Mouse (Mus musculus): ENCODE data around the gene Rnf220. TPM values are rescaled to one million over a fixed set of nuclear protein-coding genes. Genes with fewer than 3 reads are reported as not detected.

Gene Rnf220
- polyA plus RNA-seq, 1 experiment from 2014 or later: 124 TPM

- H3K9me3 ChIP-seq: no peaks in the 10 kb centered on the region
- no peaks in the 10 kb centered on the region for H3K4me1 ChIP-seq (replicated peaks)
- H3K27ac ChIP-seq: no peak overlapping the region
- H3K36me3 ChIP-seq: no peaks in the 10 kb centered on the region
- H3K9ac ChIP-seq (replicated peaks): no peak overlapping the region
- H3K4me2 ChIP-seq (replicated peaks): no peak overlapping the region
- peaks cover 36% of the 10 kb centered on the region for H3K27me3 ChIP-seq
- no peak overlapping the region for H3K4me3 ChIP-seq (replicated peaks)
- ATAC-seq: no peak
- 65% methylated on average over 2 of the region's 2 CpGs for WGBS
These were observed 24.5 kb upstream of the Rnf220 start for GRCm38 (mm10) chr4:117521350-117521749.

GRCm38 (mm10) chr4:117518246-117518645 lies 21.4 kb upstream of the Rnf220 start:
- H3K27me3 ChIP-seq: peaks cover 15% of the 10 kb centered on the region; the same call in 1 of the 2 replicates
- no peak overlapping the region for H3K4me2 ChIP-seq (replicated peaks)
- H3K36me3 ChIP-seq: no peaks in the 10 kb centered on the region
- H3K9me3 ChIP-seq: no peaks in the 10 kb centered on the region
- H3K4me1 ChIP-seq (replicated peaks): no peaks in the 10 kb centered on the region
- H3K9ac ChIP-seq (replicated peaks): no peak overlapping the region
- no peak overlapping the region for H3K4me3 ChIP-seq (replicated peaks)
- no peak overlapping the region for H3K27ac ChIP-seq
- WGBS: 91% methylated on average over 4 of the region's 4 CpGs
- ATAC-seq: no peak

GRCm38 (mm10) chr4:117499043-117499442 lies 2.2 kb upstream of the Rnf220 start:
- no peak overlapping the region for H3K9ac ChIP-seq (replicated peaks)
- no peaks in the 10 kb centered on the region for H3K36me3 ChIP-seq
- H3K4me1 ChIP-seq (replicated peaks): peaks cover 29% of the 10 kb centered on the region
- H3K27me3 ChIP-seq: peaks cover 61% of the 10 kb centered on the region
- H3K27ac ChIP-seq: no peak overlapping the region
- H3K9me3 ChIP-seq: no peaks in the 10 kb centered on the region
- no peak for ATAC-seq
- 92% methylated on average over 8 of the region's 8 CpGs for WGBS
- H3K4me2 ChIP-seq (replicated peaks): no peak overlapping the region
- no peak overlapping the region for H3K4me3 ChIP-seq (replicated peaks)

- H3K36me3 ChIP-seq: no peaks in the 10 kb centered on the region
- peak overlapping the region; percentile 85 for H3K27ac ChIP-seq
- H3K4me2 ChIP-seq (replicated peaks): peak overlapping the region; percentile 79
- peaks cover 37% of the 10 kb centered on the region for H3K4me1 ChIP-seq (replicated peaks)
- H3K27me3 ChIP-seq: peaks cover 80% of the 10 kb centered on the region
- WGBS: under 1% methylated on average over 33 of the region's 33 CpGs
- peak overlapping the region; percentile 53 for H3K4me3 ChIP-seq (replicated peaks)
- H3K9me3 ChIP-seq: no peaks in the 10 kb centered on the region
- peak; percentile 9 for ATAC-seq
- H3K9ac ChIP-seq (replicated peaks): peak overlapping the region; percentile 74
These were observed 917 bp downstream of the Rnf220 start for GRCm38 (mm10) chr4:117495869-117496401.

GRCm38 (mm10) chr4:117494911-117495501 lies 1.8 kb downstream of the Rnf220 start:
- under 1% methylated on average over 44 of the region's 47 CpGs for WGBS
- H3K4me1 ChIP-seq (replicated peaks): peaks cover 37% of the 10 kb centered on the region
- H3K9me3 ChIP-seq: no peaks in the 10 kb centered on the region
- peak overlapping the region; percentile 79 for H3K4me2 ChIP-seq (replicated peaks)
- H3K27ac ChIP-seq: peak overlapping the region; percentile 87
- H3K27me3 ChIP-seq: peaks cover 80% of the 10 kb centered on the region
- H3K9ac ChIP-seq (replicated peaks): peak overlapping the region; percentile 80
- H3K4me3 ChIP-seq (replicated peaks): peak overlapping the region; percentile 53
- H3K36me3 ChIP-seq: no peaks in the 10 kb centered on the region
- ATAC-seq: peak; percentile 12; the same call in 1 of the 2 replicates

- Histone ChIP-seq H3K4me1 (replicated peaks) (peaks cover 37% of the 10 kb centered on the region), H3K27me3 (peaks cover 86% of the 10 kb centered on the region), H3K27ac (peak overlapping the region; percentile 87), H3K36me3 (no peaks in the 10 kb centered on the region), H3K4me3 (replicated peaks) (peak overlapping the region; percentile 53), H3K9ac (replicated peaks) (peak overlapping the region; percentile 80), H3K9me3 (no peaks in the 10 kb centered on the region), H3K4me2 (replicated peaks) (peak overlapping the region; percentile 79)
- WGBS: under 1% methylated on average over 71 of the region's 71 CpGs
- no peak for ATAC-seq
These were observed 2.7 kb downstream of the Rnf220 start for GRCm38 (mm10) chr4:117493905-117494851.

- ATAC-seq: no peak
- Histone ChIP-seq H3K36me3 (no peaks in the 10 kb centered on the region), H3K4me3 (replicated peaks) (peak overlapping the region; percentile 53), H3K9me3 (no peaks in the 10 kb centered on the region), H3K4me1 (replicated peaks) (peaks cover 37% of the 10 kb centered on the region), H3K27ac (peak overlapping the region; percentile 73), H3K27me3 (peaks cover 86% of the 10 kb centered on the region), H3K9ac (replicated peaks) (peak overlapping the region; percentile 60), H3K4me2 (replicated peaks) (peak overlapping the region; percentile 79)
- WGBS: 4% methylated on average over 17 of the region's 17 CpGs
These were observed 3.7 kb downstream of the Rnf220 start for GRCm38 (mm10) chr4:117493161-117493568.

GRCm38 (mm10) chr4:117491840-117492239 lies 5.0 kb downstream of the Rnf220 start:
- H3K36me3 ChIP-seq: no peaks in the 10 kb centered on the region
- H3K4me2 ChIP-seq (replicated peaks): peak overlapping the region; percentile 79
- peaks cover 40% of the 10 kb centered on the region for H3K4me1 ChIP-seq (replicated peaks)
- no peak for ATAC-seq
- no peaks in the 10 kb centered on the region for H3K9me3 ChIP-seq
- peaks cover 88% of the 10 kb centered on the region for H3K27me3 ChIP-seq
- WGBS: 70% methylated on average over 6 of the region's 6 CpGs
- no peak overlapping the region for H3K9ac ChIP-seq (replicated peaks)
- H3K27ac ChIP-seq: no peak overlapping the region
- H3K4me3 ChIP-seq (replicated peaks): peak overlapping the region; percentile 53; the same call in 1 of the 2 replicates

- Histone ChIP-seq H3K9me3 (no peaks in the 10 kb centered on the region), H3K9ac (replicated peaks) (no peak overlapping the region), H3K27ac (0 out of 2 replicates have a peak overlapping the region, but pooled peaks have one; percentile 11), H3K4me2 (replicated peaks) (peak overlapping the region; percentile 11; the same call in 1 of the 2 replicates), H3K4me1 (replicated peaks) (peaks cover 30% of the 10 kb centered on the region), H3K36me3 (no peaks in the 10 kb centered on the region), H3K27me3 (peaks cover 92% of the 10 kb centered on the region), H3K4me3 (replicated peaks) (no peak overlapping the region)
- ATAC-seq: no peak
- 87% methylated on average over 14 of the region's 14 CpGs for whole genome bisulfite sequencing
These were observed 6.9 kb downstream of the Rnf220 start for GRCm38 (mm10) chr4:117489975-117490374.

GRCm38 (mm10) chr4:117489566-117489965 lies 7.3 kb downstream of the Rnf220 start:
- Histone ChIP-seq H3K9me3 (no peaks in the 10 kb centered on the region), H3K36me3 (no peaks in the 10 kb centered on the region), H3K4me3 (replicated peaks) (no peak overlapping the region), H3K27ac (no peak overlapping the region), H3K9ac (replicated peaks) (no peak overlapping the region), H3K27me3 (peaks cover 92% of the 10 kb centered on the region), H3K4me2 (replicated peaks) (peak overlapping the region; percentile 11; the same call in 1 of the 2 replicates), H3K4me1 (replicated peaks) (peaks cover 30% of the 10 kb centered on the region)
- no peak for ATAC-seq
- 92% methylated on average over 9 of the region's 9 CpGs for WGBS

GRCm38 (mm10) chr4:117487471-117487870 lies 9.4 kb downstream of the Rnf220 start:
- 68% methylated on average over 6 of the region's 6 CpGs for WGBS
- Histone ChIP-seq H3K4me3 (replicated peaks) (no peak overlapping the region), H3K36me3 (no peaks in the 10 kb centered on the region), H3K4me1 (replicated peaks) (peaks cover 25% of the 10 kb centered on the region), H3K4me2 (replicated peaks) (peak overlapping the region; percentile 15), H3K27ac (no peak overlapping the region), H3K27me3 (peaks cover 95% of the 10 kb centered on the region), H3K9me3 (no peaks in the 10 kb centered on the region), H3K9ac (replicated peaks) (0 out of 2 replicates have a peak overlapping the region, but pooled peaks have one; percentile 6)
- no peak for ATAC-seq

- no peak for ATAC-seq
- Histone ChIP-seq H3K4me3 (replicated peaks) (no peak overlapping the region), H3K9ac (replicated peaks) (no peak overlapping the region), H3K4me1 (replicated peaks) (peaks cover 31% of the 10 kb centered on the region), H3K27ac (no peak overlapping the region), H3K9me3 (no peaks in the 10 kb centered on the region), H3K36me3 (no peaks in the 10 kb centered on the region), H3K4me2 (replicated peaks) (peak overlapping the region; percentile 86; the same call in 1 of the 2 replicates), H3K27me3 (peaks cover 95% of the 10 kb centered on the region)
- WGBS: 84% methylated on average over 7 of the region's 7 CpGs
These were observed 10.7 kb downstream of the Rnf220 start for GRCm38 (mm10) chr4:117486188-117486587.
